Mouse (Mus musculus): ENCODE results near the gene Maml2.

DNA sequence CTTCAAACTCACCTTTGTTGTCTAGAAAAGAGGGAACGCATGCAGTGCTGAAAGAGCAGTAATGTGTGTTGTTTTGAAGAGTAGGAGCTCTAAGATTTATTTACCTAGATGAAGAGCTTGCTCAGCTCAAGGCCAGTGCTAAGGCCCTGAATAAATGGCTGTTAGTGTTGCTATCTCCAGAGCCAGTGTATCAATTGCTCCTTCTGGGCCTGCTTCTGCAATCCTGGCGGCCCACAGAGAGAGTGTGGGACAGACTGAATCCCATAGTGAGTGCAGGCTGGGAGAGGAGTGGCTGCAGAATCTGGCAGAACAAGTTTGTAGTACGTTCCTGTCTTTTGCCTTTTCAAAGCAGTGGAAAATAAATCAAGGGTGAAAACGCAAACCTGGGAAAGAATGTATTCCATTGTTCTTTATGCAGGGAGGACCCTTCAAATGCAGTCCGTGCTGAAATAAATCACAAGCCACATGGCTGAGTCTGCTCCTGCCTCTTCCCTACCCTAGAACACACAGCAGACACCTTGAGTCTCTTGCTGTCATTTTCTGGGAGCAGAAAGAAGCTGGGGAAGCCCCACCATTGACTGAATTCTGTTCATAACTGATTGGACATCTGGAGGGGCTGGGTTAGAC, 318.7 kb downstream of the Maml2 start:
- TF ChIP-seq CTCF (conservative IDR thresholded peaks at IDR 0.05; ENCODE audit: low read length) (no peak), NANOG (IDR thresholded peaks at IDR 0.05; ENCODE audit: borderline replicate concordance, low read length) (no peak)

Measured in E14TG2a.4 (cell line).